Mouse (Mus musculus) urinary bladder, postnatal 14 days (tissue): Measurements from ENCODE around the gene Arhgef26.

Experiments
- DNase-seq: peaks from one replicate; pipeline ENCODE4 v3.0.0; 2021; ENCODE audit warnings: low spot score

Arhgef26 gene

GRCm38 (mm10) chr3:62338044-62338443 lies at the start of gene Arhgef26:
Arhgef26 (plus strand) TSS chr3:62338344.
- DNase-seq, result no peak

- DNase-seq, result no peak
These were observed 27.7 kb upstream of the Arhgef26 start for GRCm38 (mm10) chr3:62310493-62310892.

- DNase-seq, result no peak
These were observed 26.9 kb upstream of the Arhgef26 start for GRCm38 (mm10) chr3:62311224-62311623.

GRCm38 (mm10) chr3:62324708-62325107 lies 13.4 kb upstream of the Arhgef26 start:
- DNase-seq, result no peak

GRCm38 (mm10) chr3:62327903-62328302 lies 10.2 kb upstream of the Arhgef26 start:
- no peak for DNase-seq

GRCm38 (mm10) chr3:62338461-62338853 lies 313 bp downstream of the Arhgef26 start:
- no peak for DNase-seq

- peak; percentile 68 for DNase-seq
These were observed 841 bp downstream of the Arhgef26 start for GRCm38 (mm10) chr3:62338854-62339515.

- peak; percentile 54 for DNase-seq
These were observed 1.4 kb downstream of the Arhgef26 start for GRCm38 (mm10) chr3:62339516-62340051.

GRCm38 (mm10) chr3:62340154-62340760 lies 2.1 kb downstream of the Arhgef26 start:
- DNase-seq, result no peak

- no peak for DNase-seq
These were observed 2.7 kb downstream of the Arhgef26 start for GRCm38 (mm10) chr3:62340861-62341260.

GRCm38 (mm10) chr3:62341496-62342205 lies 3.5 kb downstream of the Arhgef26 start:
- no peak for DNase-seq

- DNase-seq, result no peak
These were observed 10.5 kb downstream of the Arhgef26 start for GRCm38 (mm10) chr3:62348514-62349217.

- DNase-seq, result peak; percentile 35
These were observed 11.2 kb downstream of the Arhgef26 start for GRCm38 (mm10) chr3:62349218-62349897.

GRCm38 (mm10) chr3:62352071-62352470 lies 13.9 kb downstream of the Arhgef26 start:
- no peak for DNase-seq

- no peak for DNase-seq
These were observed 14.7 kb downstream of the Arhgef26 start for GRCm38 (mm10) chr3:62352876-62353275.

GRCm38 (mm10) chr3:62367882-62368281 lies 29.7 kb downstream of the Arhgef26 start:
- DNase-seq, result no peak

- no peak for DNase-seq
These were observed 34.7 kb downstream of the Arhgef26 start for GRCm38 (mm10) chr3:62372841-62373240.

GRCm38 (mm10) chr3:62374346-62374745 lies 36.2 kb downstream of the Arhgef26 start:
- no peak for DNase-seq

GRCm38 (mm10) chr3:62374831-62375230 lies 36.7 kb downstream of the Arhgef26 start:
- DNase-seq, result no peak

- DNase-seq, result no peak
These were observed 38.6 kb downstream of the Arhgef26 start for GRCm38 (mm10) chr3:62376719-62377118.

- DNase-seq, result no peak
These were observed 41.8 kb downstream of the Arhgef26 start for GRCm38 (mm10) chr3:62379946-62380345.

GRCm38 (mm10) chr3:62380420-62380819 lies 42.3 kb downstream of the Arhgef26 start:
- no peak for DNase-seq
